Mouse (Mus musculus) ES-Bruce4 (cell line): ENCODE results near the gene Nfe2l1.
A peak's percentile ranks its signal among the peaks of the same experiment; 100 is the strongest.

Experiments
- CTCF ChIP-seq: IDR thresholded peaks from one replicate; pipeline ENCODE4 v1.8.1; 2011; ENCODE audit warnings: low read depth, low read length
- EP300 ChIP-seq: IDR thresholded peaks from 2 replicates; pipeline ENCODE4 v1.6.1; 2011; ENCODE audit warnings: low read depth, low read length; ENCODE audit not compliant: insufficient read depth
- POLR2A ChIP-seq: IDR thresholded peaks from one replicate; pipeline ENCODE4 v1.8.1; 2011; ENCODE audit warnings: low read length; ENCODE audit not compliant: insufficient read depth

DNA sequence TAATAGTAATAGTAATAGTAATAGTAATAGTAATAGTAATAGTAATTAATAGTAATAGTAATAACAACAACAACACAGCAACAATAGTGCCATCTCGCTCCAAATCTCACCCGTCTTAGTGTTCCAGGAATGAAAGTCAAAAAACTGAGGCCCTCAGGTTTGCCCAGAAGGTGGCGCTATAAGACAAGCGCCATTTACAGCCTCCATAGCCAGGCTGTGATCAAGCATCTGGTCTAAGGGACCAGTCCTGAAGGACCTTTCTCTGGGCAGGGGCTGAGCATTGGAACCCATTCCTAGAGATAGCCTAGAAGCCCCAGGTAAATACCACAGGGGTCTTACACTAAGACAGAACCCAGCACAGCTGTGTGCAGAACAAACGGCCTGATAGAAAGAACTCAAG lies 37.4 kb upstream of the Nfe2l1 start:
- TF ChIP-seq CTCF (peak; percentile 87), POLR2A (no peak), EP300 (no peak)
